Mouse (Mus musculus) kidney, adult 2 months (tissue): ENCODE data around the gene Ptcd2.

Experiments used
- CTCF ChIP-seq: fragments of 200-500 bp; conservative IDR thresholded peaks from 2 replicates; pipeline ENCODE4 v1.5.1; 2011; ENCODE audit warnings: low read depth, mild to moderate bottlenecking, control low read depth, low read length, moderate library complexity, mixed read lengths; ENCODE audit not compliant: insufficient read depth, insufficient read length
- POLR2A ChIP-seq: fragments of 200-500 bp; IDR thresholded peaks from one replicate; pipeline ENCODE4 v1.6.1; 2011; ENCODE audit warnings: low read depth, low read length, control low read depth

GRCm38 (mm10) chr13:99382373-99382772, 37.9 kb upstream of the Ptcd2 start:
- TF ChIP-seq CTCF (no peak), POLR2A (no peak)
